Mouse (Mus musculus) kidney, embryonic 16.5 days (tissue): ENCODE results near the gene Ptch2. TPM values are rescaled to one million over a fixed set of nuclear protein-coding genes. Genes with fewer than 3 reads are reported as not detected.

Experiments used
- ATAC-seq: fragments of 200-750 bp; cut with Nextera tagmentation; 2 replicates; pipeline ENCODE4 v1.8.0; 2017; ENCODE audit warnings: moderate TSS enrichment; ENCODE audit not compliant: low FRiP score, low TSS enrichment
- H3K27ac ChIP-seq: fragments of 300-500 bp; sonication (generic); 2 replicates; pipeline ENCODE4 v1.5.1; 2014; ENCODE audit warnings: low read length
- H3K27me3 ChIP-seq: fragments of 300-500 bp; sonication (generic); 2 replicates; pipeline ENCODE4 v1.6.1; 2014; ENCODE audit warnings: low read length, control low read depth, mixed read lengths; ENCODE audit not compliant: insufficient read depth
- H3K36me3 ChIP-seq: fragments of 300-500 bp; sonication (generic); 2 replicates; pipeline ENCODE4 v1.6.1; 2014; ENCODE audit warnings: low read length, control low read depth, mixed read lengths; ENCODE audit not compliant: insufficient read depth
- H3K4me1 ChIP-seq: fragments of 300-500 bp; sonication (generic); 2 replicates; pipeline ENCODE4 v1.6.1; 2014; ENCODE audit warnings: low read length, control low read depth, mixed read lengths; ENCODE audit not compliant: insufficient read depth
- H3K4me2 ChIP-seq: fragments of 300-500 bp; sonication (generic); replicated peaks from 2 replicates; pipeline ENCODE4 v1.6.1; 2014; ENCODE audit warnings: low read depth, low read length
- H3K4me3 ChIP-seq: fragments of 300-500 bp; sonication (generic); 2 replicates; pipeline ENCODE4 v1.5.1; 2014; ENCODE audit warnings: mild to moderate bottlenecking, low read length
- H3K9ac ChIP-seq: fragments of 300-500 bp; sonication (generic); replicated peaks from 2 replicates; pipeline ENCODE4 v1.6.1; 2014; ENCODE audit warnings: low read length
- H3K9me3 ChIP-seq: fragments of 300-500 bp; sonication (generic); 2 replicates; pipeline ENCODE4 v1.6.1; 2016; ENCODE audit warnings: low read length, control low read depth
- WGBS: fragments of 180-500 bp; shearing (Covaris S2); extraction: QIAGEN DNeasy Blood & Tissue Kit; methylation state at CpG from one replicate; pipeline ENCODE4 v1.1.7; 2014; 5-methylcytosine and 5-hydroxymethylcytosine counted together
- microRNA-seq: library from miRNA; unstranded; fragments of <30 nt; microRNA quantifications from one replicate; pipeline ENCODE4, GENCODE M21; 2016
- polyA plus RNA-seq: library from polyadenylated mRNA; unstranded; fragments of >200 nt; fragmentation: Nextera tagmentation; extraction: Ambion mirVana; gene quantifications from 2 replicates; pipeline ENCODE4 v1.2.1, GENCODE M21; 2015

Gene Ptch2
- polyA plus RNA-seq, 1 experiment from 2014 or later, result 8.8 TPM

DNA sequence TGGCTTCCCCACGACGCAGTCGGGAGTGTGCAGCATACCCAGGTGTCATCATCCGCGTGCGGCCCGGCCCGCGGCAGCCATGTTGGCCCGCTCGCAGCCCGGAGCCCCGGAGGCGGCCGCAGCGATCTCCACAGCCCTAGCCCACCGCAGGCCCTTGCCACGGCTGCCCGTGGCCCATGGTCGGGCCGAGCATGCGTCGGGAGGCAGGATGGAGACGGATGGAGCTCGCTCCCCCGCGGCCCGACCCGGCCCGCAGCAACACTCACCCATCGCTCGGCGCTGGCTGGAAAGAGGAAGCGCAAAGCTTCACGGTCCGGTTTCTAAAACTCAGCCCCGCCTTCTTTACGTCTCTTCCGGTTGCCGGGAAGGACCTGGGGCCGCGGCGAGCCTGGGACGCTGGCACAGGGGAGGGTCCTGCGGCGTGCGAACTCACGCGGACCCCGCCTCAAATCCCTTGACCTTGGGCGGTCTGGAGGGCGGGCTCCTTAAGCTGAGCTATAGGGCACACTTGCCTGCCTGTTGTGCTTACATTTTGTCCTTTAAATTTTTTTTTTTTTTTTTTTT, 60.0 kb downstream of the Ptch2 start, which contains the start of gene Rps8:
Gene Rps8 (minus strand): TSS at position 452 of the 564 bp plus-strand sequence.
- H3K36me3 ChIP-seq, result peaks cover 52% of the 10 kb centered on the region
- 0% methylated on average over 52 of the region's 52 CpGs for WGBS

DNA sequence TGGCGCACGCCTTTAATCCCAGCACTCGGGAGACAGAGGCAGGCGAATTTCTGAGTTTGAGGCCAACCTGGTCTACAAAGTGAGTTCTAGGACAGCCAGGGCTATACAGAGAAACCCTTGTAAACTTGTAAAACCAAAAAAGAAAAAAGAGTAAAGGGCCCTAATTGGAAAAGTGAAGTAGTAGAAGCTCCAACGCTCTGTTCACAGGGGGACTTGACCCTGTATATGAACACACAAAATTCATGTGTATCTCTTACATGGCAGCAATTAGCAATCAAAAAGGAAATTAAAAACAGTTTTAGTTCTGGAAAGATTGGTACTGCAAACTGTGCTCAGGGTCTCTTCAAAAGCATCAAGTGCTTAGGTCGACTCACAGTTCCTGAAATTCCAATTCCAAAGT, 60.5 kb downstream of the Ptch2 start:
- Histone ChIP-seq H3K4me2 (peak overlapping the region; percentile 62), H3K4me3 (peak overlapping the region; percentile 85), H3K4me1 (peaks cover 16% of the 10 kb centered on the region), H3K36me3 (peaks cover 52% of the 10 kb centered on the region), H3K27me3 (no peaks in the 10 kb centered on the region), H3K27ac (peak overlapping the region; percentile 92; the same call in 1 of the 2 replicates), H3K9ac (peak overlapping the region; percentile 99), H3K9me3 (no peaks in the 10 kb centered on the region)
- WGBS, result 28% methylated on average over 6 of the region's 6 CpGs
- no peak for ATAC-seq

More for the DNA sequence above, 60.0 kb downstream of the Ptch2 start, which contains the start of gene Rps8:
- peak; percentile 96 for ATAC-seq
- Histone ChIP-seq H3K9ac (peak within 1 kb of the TSS; percentile 99), H3K27ac (peak within 1 kb of the TSS; percentile 92), H3K27me3 (no peaks in the 10 kb centered on the region), H3K4me3 (peak within 1 kb of the TSS; percentile 85), H3K4me2 (peak within 1 kb of the TSS; percentile 62), H3K4me1 (peaks cover 16% of the 10 kb centered on the region), H3K9me3 (no peaks in the 10 kb centered on the region)

- no peak for ATAC-seq
- Histone ChIP-seq H3K4me3 (no peak overlapping the region), H3K36me3 (peaks cover 47% of the 10 kb centered on the region), H3K9ac (no peak overlapping the region), H3K27me3 (no peaks in the 10 kb centered on the region), H3K4me1 (peaks cover under 1% of the 10 kb centered on the region; the same call in 1 of the 2 replicates), H3K4me2 (no peak overlapping the region), H3K27ac (no peak overlapping the region), H3K9me3 (no peaks in the 10 kb centered on the region)
- WGBS, result 82% methylated on average over 10 of the region's 10 CpGs
These were observed 63.8 kb downstream of the Ptch2 start for GRCm38 (mm10) chr4:117159666-117160065.

DNA sequence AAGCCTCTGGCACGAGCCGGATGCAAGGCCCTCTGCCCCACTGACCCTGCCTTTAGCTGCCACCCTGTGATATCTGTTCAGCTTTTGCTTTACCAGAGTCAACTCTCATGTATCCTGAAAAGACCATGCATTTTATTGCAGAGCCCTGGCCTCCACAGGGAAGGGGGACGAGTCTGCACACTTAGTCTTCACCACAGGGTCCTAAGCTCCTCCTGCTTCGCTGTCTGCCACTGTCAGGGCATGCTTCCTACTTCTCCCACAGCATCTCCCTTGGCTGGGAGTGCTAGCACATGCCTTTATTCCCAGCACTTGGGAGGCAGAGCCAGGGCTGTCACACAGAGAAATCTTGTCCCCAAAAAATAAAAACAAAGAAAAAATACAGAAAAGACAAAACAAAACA, 65.3 kb downstream of the Ptch2 start:
- Histone ChIP-seq H3K4me3 (no peak overlapping the region), H3K36me3 (peaks cover 60% of the 10 kb centered on the region), H3K27ac (no peak overlapping the region), H3K4me1 (no peaks in the 10 kb centered on the region), H3K27me3 (no peaks in the 10 kb centered on the region), H3K9me3 (no peaks in the 10 kb centered on the region), H3K9ac (no peak overlapping the region), H3K4me2 (no peak overlapping the region)
- WGBS, result 65% methylated on average over 4 of the region's 4 CpGs
- no peak for ATAC-seq

Small RNAs within 50 kb of the gene (microRNA-seq; reads per million reads assigned to microRNA genes)
- gene Gm22398, result not detected

Other genes starting within 250 kb of the Ptch2 start
- gene Zswim5, start 218.7 kb upstream of the Ptch2 start, polyA plus RNA-seq, result 1.6 and 2.1 TPM in 2 replicates
- 107 and 109 TPM in 2 replicates for gene Urod, start 101.7 kb upstream of the Ptch2 start, polyA plus RNA-seq
- 11.5 and 12.4 TPM in 2 replicates for gene Hectd3, start 100.8 kb upstream of the Ptch2 start, polyA plus RNA-seq
- gene Eif2b3, start 76.7 kb upstream of the Ptch2 start, polyA plus RNA-seq, result 45.2 and 45.8 TPM in 2 replicates
- 5.1 and 5.3 TPM in 2 replicates for gene Btbd19, start 29.6 kb downstream of the Ptch2 start, polyA plus RNA-seq
- gene Tctex1d4, start 30.7 kb downstream of the Ptch2 start, polyA plus RNA-seq, result not detected in 2 replicates
- 3.1 and 3.7 TPM in 2 replicates for gene Plk3, start 37.9 kb downstream of the Ptch2 start, polyA plus RNA-seq
- 746 and 795 TPM in 2 replicates for gene Rps8, start 60.2 kb downstream of the Ptch2 start, polyA plus RNA-seq
- gene Kif2c, start 86.6 kb downstream of the Ptch2 start, polyA plus RNA-seq, result 71.8 and 75.6 TPM in 2 replicates
- 16.5 and 19.9 TPM in 2 replicates for gene Tmem53, start 155.9 kb downstream of the Ptch2 start, polyA plus RNA-seq
- gene Armh1, start 156.1 kb downstream of the Ptch2 start, polyA plus RNA-seq, result 0.23 and 0.39 TPM in 2 replicates